Mouse (Mus musculus) heart, adult 18-20 months (tissue): ENCODE measurements around the gene Mfsd6. TPM values are rescaled to one million over a fixed set of nuclear protein-coding genes. Genes with fewer than 3 reads are reported as not detected.

ENCODE experiments used
- DNase-seq, 2 experiments: peaks; one replicate each; pipeline ENCODE4 v3.0.0; 2021 to 2022; ENCODE audit warnings: mixed read lengths in 1 of 2
- total RNA-seq, 2 experiments: library from RNA; stranded (reverse); gene quantifications; 2 replicates each; pipeline ENCODE4 v1.2.3; 2021

Gene Mfsd6
- total RNA-seq, 2 experiments from 2014 or later, result 16.5 to 19.6 TPM

DNA sequence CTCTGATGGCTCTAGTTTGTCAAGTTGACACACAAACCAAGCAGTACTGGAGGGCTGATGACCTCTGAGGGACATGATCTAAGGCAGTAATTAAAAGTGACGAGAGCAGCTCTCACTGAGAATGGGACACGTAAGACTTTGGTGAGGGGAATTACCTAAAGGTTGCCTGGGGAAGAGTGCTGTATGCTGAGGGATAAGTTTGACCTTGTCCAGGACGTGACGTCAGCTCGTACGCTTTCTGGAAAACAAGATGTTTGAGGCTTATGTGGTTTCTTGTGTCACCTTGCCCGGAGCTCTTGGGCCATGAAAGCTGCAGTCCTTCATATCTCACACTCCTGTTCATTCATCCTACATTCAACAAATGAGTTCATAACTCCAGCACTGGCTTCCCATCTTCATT, 88.2 kb downstream of the Mfsd6 start:
- DNase-seq, result no peak

DNA sequence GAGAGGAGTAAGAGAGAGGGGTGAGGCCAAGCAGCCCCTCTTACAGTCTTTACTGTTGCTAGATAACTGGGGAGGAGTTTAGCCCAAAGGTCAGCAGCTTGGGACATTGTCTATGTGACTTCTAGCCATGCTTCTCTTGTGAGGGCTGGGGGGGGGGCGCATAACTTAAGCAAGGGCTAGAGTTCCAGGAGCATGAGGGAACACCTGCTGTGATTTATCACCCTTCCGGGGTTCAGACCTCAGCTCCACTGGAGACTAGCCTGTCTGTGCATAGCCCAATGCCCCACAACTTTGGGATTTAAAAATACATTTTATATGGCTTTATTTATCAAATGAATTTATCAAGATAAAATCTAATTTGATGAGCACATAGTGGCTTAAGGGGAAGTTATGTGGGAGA, 89.2 kb downstream of the Mfsd6 start:
- no peak for DNase-seq

DNA sequence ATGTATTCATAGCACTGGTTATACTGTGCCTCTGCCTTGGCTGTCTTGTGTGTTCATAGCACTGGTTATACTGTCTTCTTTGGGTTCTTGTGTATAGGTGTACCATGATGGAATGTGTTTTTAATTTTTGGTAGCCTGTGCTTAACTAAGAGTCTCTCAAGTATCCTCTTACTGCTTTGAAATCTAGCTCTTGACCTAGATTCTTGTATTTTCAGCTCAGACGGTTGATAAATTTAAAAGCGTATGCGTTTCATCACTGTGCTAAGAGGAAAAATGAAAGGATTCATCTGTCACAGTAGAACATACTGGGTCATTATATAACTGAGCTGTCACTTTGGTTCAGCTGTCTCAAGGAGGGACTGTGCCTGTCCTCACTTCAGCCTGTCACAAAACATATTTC, 91.3 kb downstream of the Mfsd6 start:
- DNase-seq, result no peak

DNA sequence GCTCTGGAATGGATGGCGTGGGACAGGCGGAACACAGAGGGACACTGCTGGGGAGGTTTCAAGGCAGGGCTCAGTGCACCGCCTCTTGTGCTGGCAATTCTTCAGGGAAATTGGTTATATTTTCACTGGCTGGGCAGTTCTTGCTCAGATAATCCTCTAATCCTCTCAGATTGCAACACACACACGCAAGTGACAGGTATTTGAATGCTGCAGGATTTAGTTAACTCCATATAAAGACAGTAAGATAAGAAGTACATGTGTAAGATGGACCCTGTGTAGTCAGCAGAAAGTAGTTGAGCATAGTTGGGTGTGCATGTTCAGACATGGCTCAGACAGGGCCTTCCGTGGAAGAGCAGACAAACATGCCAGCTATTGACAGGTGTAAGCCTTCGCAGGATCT, 93.0 kb downstream of the Mfsd6 start:
- DNase-seq, result no peak

DNA sequence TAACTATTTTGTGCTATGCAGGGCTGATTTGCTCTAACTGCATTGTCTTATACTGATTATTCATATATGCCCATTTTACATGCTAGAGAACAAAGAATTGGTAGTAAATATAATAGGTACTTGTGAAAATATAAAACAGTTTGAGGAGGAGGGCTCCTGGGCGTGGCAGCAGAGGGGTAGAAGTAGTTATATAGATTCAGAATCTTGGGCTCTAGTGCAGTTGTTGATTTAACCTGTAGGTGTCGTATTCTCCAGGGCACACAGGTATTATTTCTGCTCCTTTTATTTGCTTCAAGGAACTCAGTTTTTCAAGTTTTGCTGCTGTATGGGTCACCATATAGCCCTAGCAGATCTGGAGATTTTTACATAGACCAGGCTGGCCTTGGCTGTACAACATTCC, 95.7 kb downstream of the Mfsd6 start:
- no peak for DNase-seq

DNA sequence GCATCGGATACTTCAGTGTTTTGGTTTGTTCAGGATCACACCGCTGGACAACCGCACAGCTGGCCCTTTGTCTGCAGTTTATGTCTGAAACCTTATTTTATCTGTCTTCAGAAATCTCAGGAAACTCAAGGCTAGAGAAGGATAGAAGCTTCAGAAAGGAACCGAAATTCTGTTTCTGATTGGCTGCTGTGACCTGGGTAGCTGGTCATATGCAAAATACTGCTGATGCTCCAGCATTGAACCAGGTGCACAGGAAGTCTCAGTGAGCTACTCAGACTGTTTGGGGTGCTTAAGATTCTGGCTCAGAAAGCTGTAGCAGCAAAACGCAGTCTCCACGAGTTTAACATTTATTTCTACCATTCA, 96.3 kb downstream of the Mfsd6 start:
- DNase-seq, result no peak

DNA sequence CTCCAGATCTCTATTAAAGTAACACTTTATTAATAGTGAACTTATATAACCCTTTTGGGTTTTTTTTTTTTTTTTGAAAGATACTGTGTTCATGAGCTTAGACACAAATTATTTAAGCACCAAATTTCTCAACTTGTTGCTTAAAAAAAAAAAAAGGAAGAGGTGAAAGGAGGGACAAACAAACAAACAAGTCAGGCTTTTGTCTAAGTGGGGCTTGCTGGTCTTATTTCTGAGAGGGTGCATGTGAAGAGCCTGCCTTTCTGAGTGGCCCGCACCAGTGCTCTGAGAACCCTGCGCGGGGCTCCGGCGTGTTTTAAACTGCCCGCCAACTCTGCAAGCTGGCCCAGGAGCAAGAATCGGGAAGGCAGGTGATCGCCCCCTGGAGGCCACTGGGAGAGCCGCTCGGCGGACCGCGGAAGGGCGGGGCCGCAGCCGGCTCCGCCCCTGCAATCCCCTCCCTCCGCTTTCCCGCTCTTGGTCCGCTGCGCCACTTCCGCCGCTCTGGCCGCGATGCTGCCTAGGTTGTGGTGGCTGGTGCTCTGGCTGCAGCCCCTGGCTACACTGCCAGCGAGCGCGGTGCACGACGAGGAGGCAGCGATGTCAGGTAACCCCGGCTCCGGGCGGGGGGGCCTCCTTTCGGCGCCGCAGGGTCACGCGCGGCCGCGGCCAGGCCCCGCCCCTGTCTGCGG, 96.9 kb downstream of the Mfsd6 start, which contains the start of gene Nemp2:
TSS of gene Nemp2 (plus strand) at position 456 of the 689 bp plus-strand sequence.
- peak; percentile 92 to 96 for DNase-seq

DNA sequence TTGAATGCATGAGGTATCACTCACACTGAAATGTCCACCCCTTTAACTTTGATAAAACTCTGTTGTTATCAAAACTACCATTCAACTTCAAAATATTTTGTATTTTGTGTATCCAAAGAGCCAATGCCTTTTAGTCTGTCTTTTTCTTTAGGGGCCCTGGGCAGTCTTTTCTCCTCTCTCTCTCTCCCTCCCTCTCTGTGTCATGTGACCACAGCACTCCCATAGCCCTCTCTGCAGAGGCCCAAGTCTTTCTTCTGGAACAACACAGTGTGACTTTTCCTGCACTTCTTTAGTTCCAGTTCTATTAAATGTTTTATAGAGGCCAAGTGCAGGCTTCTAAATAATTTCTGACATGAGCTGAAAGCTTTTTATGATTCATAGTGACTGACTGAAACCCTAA, 106.8 kb downstream of the Mfsd6 start:
- no peak for DNase-seq

DNA sequence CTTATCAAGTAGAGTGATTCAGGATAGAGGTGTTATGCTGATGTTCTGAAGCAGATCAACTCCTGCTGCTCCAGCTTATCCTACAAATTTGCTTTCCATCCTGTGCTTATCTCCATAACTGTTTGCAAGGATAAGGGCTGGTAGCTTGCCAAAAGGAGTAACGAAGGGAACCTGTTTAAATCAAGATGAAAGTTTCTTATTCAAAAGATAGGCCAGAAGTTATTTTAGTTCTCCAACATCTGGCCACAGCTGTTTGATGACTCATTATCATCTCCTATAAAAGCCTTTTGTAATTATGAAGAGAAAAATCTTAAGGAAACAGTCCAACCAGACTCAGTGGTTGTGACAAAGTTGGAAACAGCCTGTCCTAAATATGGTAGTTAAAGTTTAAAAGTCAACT, 109.0 kb downstream of the Mfsd6 start:
- DNase-seq, result peak in 1 of 2 experiments; percentile 6

DNA sequence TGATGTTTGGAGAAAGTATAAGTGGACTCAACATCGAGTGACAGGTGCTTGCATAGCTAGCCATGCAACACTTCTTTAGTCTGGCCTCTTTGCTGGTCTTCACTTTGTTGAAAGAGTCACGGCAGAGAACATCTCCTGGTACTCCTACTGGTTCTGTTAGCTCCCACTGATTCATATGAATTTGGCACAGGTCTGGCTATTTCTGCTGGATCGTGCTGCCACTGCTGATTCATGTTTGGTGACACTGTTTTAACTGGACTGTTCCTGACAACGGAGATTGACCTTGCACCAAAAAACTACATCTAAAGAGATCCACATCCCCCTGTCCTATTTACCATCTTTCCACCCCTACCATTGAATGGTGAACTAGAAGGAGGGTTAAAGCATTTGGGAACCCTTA, 118.8 kb downstream of the Mfsd6 start:
- DNase-seq, result no peak

DNA sequence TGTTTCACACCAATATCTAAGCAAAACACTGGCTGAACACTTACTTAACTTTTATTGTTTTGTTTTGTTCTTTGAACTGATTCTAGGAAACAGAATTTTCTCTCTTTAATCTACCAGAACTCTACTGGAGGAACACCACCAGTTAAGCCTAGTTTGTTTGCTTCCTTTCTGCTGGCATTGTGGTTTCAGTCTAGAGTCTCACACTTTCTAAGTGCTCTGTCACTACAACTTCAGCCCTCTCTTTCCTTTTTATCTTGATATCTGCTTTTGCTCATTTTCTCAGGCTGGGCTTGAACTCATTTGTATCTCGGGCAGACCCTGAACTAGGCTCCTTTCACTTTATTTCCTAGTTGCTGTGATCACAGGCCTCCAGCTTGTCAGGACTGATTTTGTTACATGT, 119.6 kb downstream of the Mfsd6 start:
- no peak for DNase-seq

Other genes starting within 250 kb of the Mfsd6 start
- 10 to 100 TPM; 21.1 to 21.5 TPM for gene Nab1, start 226.8 kb downstream of the Mfsd6 start, total RNA-seq
- gene Nemp2, start 96.8 kb downstream of the Mfsd6 start, total RNA-seq, result under 1 TPM; 0.72 to 0.82 TPM
- gene Inpp1, start 90.2 kb upstream of the Mfsd6 start, total RNA-seq, result 10 to 100 TPM; 16.3 to 16.8 TPM
- 10 to 100 TPM; 86.2 to 91.2 TPM for gene Hibch, start 117.5 kb upstream of the Mfsd6 start, total RNA-seq